Mouse (Mus musculus): ENCODE measurements around the gene Pou2af1. TPM values are rescaled to one million over a fixed set of nuclear protein-coding genes. Genes with fewer than 3 reads are reported as not detected.

Pou2af1 gene
- polyA plus RNA-seq (2014; fragmentation: Nextera tagmentation; extraction: Ambion mirVana), result not detected in 2 replicates

DNA sequence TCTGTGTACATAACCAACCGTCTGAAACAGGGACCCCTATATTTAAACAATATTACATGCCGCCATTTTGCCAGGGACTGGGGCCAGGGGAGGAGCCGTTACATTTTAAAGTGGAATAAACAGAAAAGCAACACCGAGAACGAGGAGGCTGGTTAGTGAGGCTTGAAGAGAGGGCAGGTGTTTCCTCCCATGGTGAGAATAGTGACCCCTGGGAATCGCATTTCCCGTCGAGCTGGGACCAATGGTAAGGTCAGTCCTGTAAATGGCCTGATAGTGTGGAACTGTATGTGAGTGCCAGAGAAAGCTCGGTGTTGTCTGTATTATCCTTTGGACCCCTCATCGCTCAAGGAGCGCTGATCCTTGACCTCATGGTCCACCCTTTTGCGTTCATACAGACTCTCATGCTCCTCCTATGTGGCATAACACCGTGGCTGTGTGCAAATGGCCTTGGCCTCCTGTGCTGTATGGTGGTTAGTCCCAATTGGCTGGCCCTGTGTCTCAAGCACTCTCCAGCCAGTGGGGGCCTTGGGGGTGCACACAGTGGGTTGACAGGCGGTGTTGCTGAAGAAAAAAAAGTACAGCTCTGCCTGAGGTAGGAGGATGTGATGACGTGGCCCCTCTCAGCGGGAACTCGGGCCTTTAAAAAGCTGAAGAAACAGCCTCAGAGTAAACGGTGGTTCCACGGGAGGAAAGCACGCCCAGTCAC, at the start of gene Pou2af1:
Gene Pou2af1, plus strand, starts transcription at position 686 of the 706 bp plus-strand sequence.
- Histone ChIP-seq H3K4me1 (ENCODE audit: control insufficient read depth, insufficient read depth, low read length) (no peaks in the 10 kb centered on the region), H3K4me3 (ENCODE audit: low read depth, low read length) (no peak within 1 kb of the TSS), H3K9me3 (replicated peaks; ENCODE audit: control insufficient read depth, low read length) (no peaks in the 10 kb centered on the region), H3K36me3 (replicated peaks; ENCODE audit: control insufficient read depth, insufficient read depth, low read depth, low read length) (no peaks in the 10 kb centered on the region), H3K27me3 (ENCODE audit: control insufficient read depth, insufficient read depth, low read length) (no peaks in the 10 kb centered on the region), H3K27ac (replicated peaks; ENCODE audit: low read depth, low read length) (no peak within 1 kb of the TSS), H3K9ac (replicated peaks; ENCODE audit: low read length) (no peak within 1 kb of the TSS), H3K4me2 (ENCODE audit: low read depth, low read length) (no peak within 1 kb of the TSS)
- DNase-seq (ENCODE audit: low spot score) (no peak), ATAC-seq (replicated peaks; ENCODE audit: insufficient number of reproducible peaks, low FRiP score, low TSS enrichment, low read depth) (no peak)
- 82% methylated on average over 20 of the region's 20 CpGs for WGBS

DNA sequence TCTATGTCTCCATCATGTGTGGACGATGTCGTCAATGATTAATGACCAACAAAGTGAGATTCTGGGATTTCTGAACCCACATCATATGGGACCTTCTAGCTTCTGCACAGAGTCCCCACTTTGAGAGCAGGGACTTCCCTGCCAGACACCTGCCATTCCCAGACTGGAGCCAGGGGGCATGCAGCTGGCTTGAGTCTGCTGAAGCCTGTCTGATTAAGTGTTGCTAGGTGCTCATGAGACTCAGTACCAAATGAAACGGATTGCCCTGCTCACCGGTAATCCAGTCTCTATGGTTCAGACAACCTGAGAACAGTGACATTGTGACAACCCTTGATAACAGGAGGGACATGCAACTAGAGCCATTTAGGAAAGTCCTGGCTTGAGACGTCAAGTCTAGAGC, 49.5 kb upstream of the Pou2af1 start:
- no peak for DNase-seq (ENCODE audit: low spot score)
- no peak for ATAC-seq (replicated peaks; ENCODE audit: insufficient number of reproducible peaks, low FRiP score, low TSS enrichment, low read depth)
- Histone ChIP-seq H3K36me3 (replicated peaks; ENCODE audit: control insufficient read depth, insufficient read depth, low read depth, low read length) (no peaks in the 10 kb centered on the region), H3K9me3 (replicated peaks; ENCODE audit: control insufficient read depth, low read length) (no peaks in the 10 kb centered on the region), H3K4me3 (ENCODE audit: low read depth, low read length) (no peak overlapping the region), H3K9ac (replicated peaks; ENCODE audit: low read length) (no peak overlapping the region), H3K4me1 (ENCODE audit: control insufficient read depth, insufficient read depth, low read length) (no peaks in the 10 kb centered on the region), H3K4me2 (ENCODE audit: low read depth, low read length) (no peak overlapping the region), H3K27me3 (ENCODE audit: control insufficient read depth, insufficient read depth, low read length) (0 out of 2 replicates have a peak, but pooled peaks cover 2% of the 10 kb centered on the region), H3K27ac (replicated peaks; ENCODE audit: low read depth, low read length) (no peak overlapping the region)
- WGBS, result 84% methylated on average over 5 of the region's 5 CpGs

DNA sequence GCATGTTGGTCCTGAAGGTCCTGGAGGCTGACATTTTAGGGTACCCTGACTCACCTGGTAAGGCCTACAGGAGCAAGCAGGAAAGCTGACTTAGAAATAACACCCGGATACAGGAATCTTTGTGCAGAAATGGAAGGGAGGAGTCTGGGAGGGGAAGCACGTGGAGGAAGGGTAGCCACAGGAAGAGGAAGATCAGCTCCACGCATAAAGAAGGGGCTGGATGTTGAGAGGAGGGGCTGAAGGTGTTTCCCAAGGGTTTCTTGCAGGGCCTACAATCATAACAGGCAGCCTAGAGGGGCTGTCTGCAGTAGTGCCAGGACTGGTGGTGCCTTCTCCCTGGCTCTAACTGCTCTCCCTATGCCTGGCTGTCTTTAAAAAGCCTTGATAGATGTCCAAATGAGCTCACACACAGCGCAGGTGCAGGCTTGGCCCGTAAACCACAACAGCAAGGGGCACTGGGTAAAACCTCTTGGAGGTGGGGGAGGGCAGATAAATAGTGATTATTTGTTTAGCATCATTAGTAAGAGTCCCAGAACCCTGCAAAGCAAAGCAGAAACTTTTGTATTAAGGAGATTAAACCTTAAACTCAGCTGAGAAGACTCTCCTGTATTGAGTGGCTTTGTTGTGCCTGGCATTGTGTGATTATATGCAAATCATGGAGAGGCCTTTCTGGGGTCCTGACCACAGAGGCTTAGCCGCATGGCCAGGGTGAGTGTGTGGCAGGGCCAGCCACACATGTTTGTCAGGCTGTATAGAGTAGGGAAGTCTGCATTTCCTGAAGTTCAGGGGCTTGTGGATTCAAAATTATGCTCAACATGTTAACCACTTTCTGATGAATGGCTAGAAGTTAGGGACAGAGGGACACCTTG, 48.0 kb upstream of the Pou2af1 start, which contains the start of gene Gm32742:
Gene Gm32742, minus strand, starts transcription at position 206 of the 869 bp plus-strand sequence.
- Histone ChIP-seq H3K9ac (replicated peaks; ENCODE audit: low read length) (no peak within 1 kb of the TSS), H3K4me3 (ENCODE audit: low read depth, low read length) (no peak within 1 kb of the TSS), H3K27ac (replicated peaks; ENCODE audit: low read depth, low read length) (no peak within 1 kb of the TSS), H3K36me3 (replicated peaks; ENCODE audit: control insufficient read depth, insufficient read depth, low read depth, low read length) (no peaks in the 10 kb centered on the region), H3K27me3 (ENCODE audit: control insufficient read depth, insufficient read depth, low read length) (0 out of 2 replicates have a peak, but pooled peaks cover under 1% of the 10 kb centered on the region), H3K4me1 (ENCODE audit: control insufficient read depth, insufficient read depth, low read length) (no peaks in the 10 kb centered on the region), H3K9me3 (replicated peaks; ENCODE audit: control insufficient read depth, low read length) (no peaks in the 10 kb centered on the region), H3K4me2 (ENCODE audit: low read depth, low read length) (no peak within 1 kb of the TSS)
- DNase-seq (ENCODE audit: low spot score) (no peak), ATAC-seq (replicated peaks; ENCODE audit: insufficient number of reproducible peaks, low FRiP score, low TSS enrichment, low read depth) (no peak)
- WGBS, result 40% methylated on average over 6 of the region's 6 CpGs

DNA sequence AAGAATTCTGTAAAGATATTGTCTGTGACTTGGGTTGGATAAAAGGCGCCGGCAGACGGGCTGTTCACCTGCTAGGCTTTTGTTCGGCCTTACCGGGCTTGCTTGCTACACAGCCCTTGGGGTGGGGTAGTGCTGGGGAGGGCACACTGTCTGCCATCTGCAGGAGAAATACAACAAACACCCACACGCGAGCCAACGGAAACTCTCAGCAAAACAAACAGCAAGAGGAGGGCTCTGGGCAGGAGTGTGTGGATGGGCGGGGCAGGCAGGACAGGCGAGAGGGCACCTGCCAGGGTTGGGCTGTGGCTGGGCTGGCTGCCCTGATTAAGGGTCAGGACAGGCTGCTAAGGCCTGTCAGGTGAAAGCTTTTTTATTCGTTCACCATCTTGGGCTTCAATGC, 45.6 kb upstream of the Pou2af1 start:
- no peak for ATAC-seq (replicated peaks; ENCODE audit: insufficient number of reproducible peaks, low FRiP score, low TSS enrichment, low read depth)
- DNase-seq (ENCODE audit: low spot score), result no peak
- Histone ChIP-seq H3K9ac (replicated peaks; ENCODE audit: low read length) (no peak overlapping the region), H3K4me1 (ENCODE audit: control insufficient read depth, insufficient read depth, low read length) (no peaks in the 10 kb centered on the region), H3K9me3 (replicated peaks; ENCODE audit: control insufficient read depth, low read length) (no peaks in the 10 kb centered on the region), H3K4me3 (ENCODE audit: low read depth, low read length) (no peak overlapping the region), H3K4me2 (ENCODE audit: low read depth, low read length) (no peak overlapping the region), H3K36me3 (replicated peaks; ENCODE audit: control insufficient read depth, insufficient read depth, low read depth, low read length) (no peaks in the 10 kb centered on the region), H3K27me3 (ENCODE audit: control insufficient read depth, insufficient read depth, low read length) (no peaks in the 10 kb centered on the region), H3K27ac (replicated peaks; ENCODE audit: low read depth, low read length) (no peak overlapping the region)
- 54% methylated on average over 11 of the region's 11 CpGs for WGBS

DNA sequence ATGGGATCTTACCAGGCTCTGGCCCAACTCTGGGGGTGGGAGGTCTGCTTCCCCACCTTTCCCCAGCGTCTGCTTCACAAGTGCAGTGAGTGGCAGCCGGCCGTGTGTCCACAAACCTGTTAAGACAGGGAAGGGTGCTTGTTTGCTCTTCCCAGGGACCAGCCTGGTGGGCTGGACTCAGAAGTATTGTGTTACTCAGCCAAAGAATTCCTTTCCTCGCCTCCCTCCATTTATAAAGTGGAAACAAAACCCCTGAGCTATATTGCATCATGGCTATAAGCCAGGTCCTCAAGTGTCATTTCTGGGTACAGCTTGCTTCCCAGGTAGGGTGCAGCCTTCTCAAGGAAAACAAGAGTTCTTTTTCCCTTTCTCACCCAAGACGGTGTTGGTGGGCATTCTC, 44.8 kb upstream of the Pou2af1 start:
- H3K27ac ChIP-seq (replicated peaks; ENCODE audit: low read depth, low read length), result no peak overlapping the region

DNA sequence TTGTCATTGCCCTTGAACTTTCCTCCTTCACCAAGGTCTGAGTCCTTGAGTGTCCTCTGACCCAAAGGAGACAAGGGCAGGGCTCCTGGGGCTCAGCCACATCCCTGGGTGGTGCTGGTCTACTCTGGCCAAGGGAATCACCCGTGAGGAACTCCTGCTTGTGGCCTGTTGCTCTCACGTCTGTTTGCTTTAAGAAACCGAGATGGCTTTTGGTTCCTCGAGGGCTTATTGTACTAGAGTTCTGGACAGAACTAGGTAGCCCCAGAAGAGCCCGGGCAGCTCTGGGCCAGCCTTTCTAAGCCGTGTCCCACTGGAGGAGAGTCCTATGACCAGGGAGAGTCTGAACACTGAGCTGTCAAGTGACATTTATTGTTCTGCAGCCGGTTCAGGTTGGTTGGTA, 44.4 kb upstream of the Pou2af1 start:
- Histone ChIP-seq H3K36me3 (replicated peaks; ENCODE audit: control insufficient read depth, insufficient read depth, low read depth, low read length) (no peaks in the 10 kb centered on the region), H3K27ac (replicated peaks; ENCODE audit: low read depth, low read length) (no peak overlapping the region), H3K27me3 (ENCODE audit: control insufficient read depth, insufficient read depth, low read length) (no peaks in the 10 kb centered on the region), H3K9ac (replicated peaks; ENCODE audit: low read length) (no peak overlapping the region), H3K4me1 (ENCODE audit: control insufficient read depth, insufficient read depth, low read length) (no peaks in the 10 kb centered on the region), H3K4me2 (ENCODE audit: low read depth, low read length) (no peak overlapping the region), H3K9me3 (replicated peaks; ENCODE audit: control insufficient read depth, low read length) (no peaks in the 10 kb centered on the region), H3K4me3 (ENCODE audit: low read depth, low read length) (no peak overlapping the region)
- WGBS, result 79% methylated on average over 7 of the region's 7 CpGs
- no peak for DNase-seq (ENCODE audit: low spot score)
- no peak for ATAC-seq (replicated peaks; ENCODE audit: insufficient number of reproducible peaks, low FRiP score, low TSS enrichment, low read depth)

More for the DNA sequence above, 44.8 kb upstream of the Pou2af1 start:
- WGBS, result 68% methylated on average over 5 of the region's 5 CpGs
- no peak for DNase-seq (ENCODE audit: low spot score)
- H3K36me3 ChIP-seq (replicated peaks; ENCODE audit: control insufficient read depth, insufficient read depth, low read depth, low read length), result no peaks in the 10 kb centered on the region
- no peak overlapping the region for H3K4me2 ChIP-seq (ENCODE audit: low read depth, low read length)
- no peak for ATAC-seq (replicated peaks; ENCODE audit: insufficient number of reproducible peaks, low FRiP score, low TSS enrichment, low read depth)
- no peaks in the 10 kb centered on the region for H3K4me1 ChIP-seq (ENCODE audit: control insufficient read depth, insufficient read depth, low read length)
- H3K4me3 ChIP-seq (ENCODE audit: low read depth, low read length), result no peak overlapping the region
- no peak overlapping the region for H3K9ac ChIP-seq (replicated peaks; ENCODE audit: low read length)
- no peaks in the 10 kb centered on the region for H3K27me3 ChIP-seq (ENCODE audit: control insufficient read depth, insufficient read depth, low read length)
- H3K9me3 ChIP-seq (replicated peaks; ENCODE audit: control insufficient read depth, low read length), result no peaks in the 10 kb centered on the region

DNA sequence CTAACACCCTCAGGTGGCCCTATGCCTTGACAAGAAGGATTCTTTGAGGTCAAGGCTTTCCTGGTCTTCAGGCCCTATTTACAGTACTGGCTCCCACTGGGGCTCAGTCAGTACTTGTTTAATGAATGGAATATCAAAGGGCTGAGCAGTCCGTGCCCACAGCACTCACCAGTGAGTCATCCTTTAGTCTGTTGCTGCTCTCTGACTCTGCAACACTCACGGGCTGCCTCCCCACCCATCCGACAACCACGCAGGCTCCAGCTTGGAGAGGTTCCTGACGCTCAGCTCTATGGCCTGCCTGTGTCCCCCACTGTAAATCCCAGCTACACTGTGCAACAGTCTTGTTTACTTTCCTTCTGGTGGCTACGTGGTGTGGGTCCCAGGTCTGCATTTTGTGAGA, 43.2 kb upstream of the Pou2af1 start:
- WGBS, result 82% methylated on average over 6 of the region's 6 CpGs
- no peaks in the 10 kb centered on the region for H3K27me3 ChIP-seq (ENCODE audit: control insufficient read depth, insufficient read depth, low read length)
- H3K4me1 ChIP-seq (ENCODE audit: control insufficient read depth, insufficient read depth, low read length), result no peaks in the 10 kb centered on the region
- no peak overlapping the region for H3K9ac ChIP-seq (replicated peaks; ENCODE audit: low read length)
- ATAC-seq (replicated peaks; ENCODE audit: insufficient number of reproducible peaks, low FRiP score, low TSS enrichment, low read depth) (no peak), DNase-seq (ENCODE audit: low spot score) (no peak)
- H3K9me3 ChIP-seq (replicated peaks; ENCODE audit: control insufficient read depth, low read length), result no peaks in the 10 kb centered on the region
- no peak overlapping the region for H3K27ac ChIP-seq (replicated peaks; ENCODE audit: low read depth, low read length)
- H3K4me3 ChIP-seq (ENCODE audit: low read depth, low read length), result no peak overlapping the region
- no peaks in the 10 kb centered on the region for H3K36me3 ChIP-seq (replicated peaks; ENCODE audit: control insufficient read depth, insufficient read depth, low read depth, low read length)
- H3K4me2 ChIP-seq (ENCODE audit: low read depth, low read length), result no peak overlapping the region

Measured in embryonic facial prominence, embryonic 11.5 days (tissue).